Mouse (Mus musculus) left cerebral cortex, postnatal 36 days (tissue): ENCODE measurements around the gene Pcyox1. TPM values are rescaled to one million over a fixed set of nuclear protein-coding genes. Genes with fewer than 3 reads are reported as not detected.
"Not testable (repeated sequence)": the region's sequence is repeated elsewhere in the genome, so short reads cannot be mapped to it uniquely, and the experiment has no call there.

Experiments used
- DNase-seq, 2 experiments: peaks; one replicate each; pipeline ENCODE4 v3.0.0; 2021 to 2022; ENCODE audit warnings: low spot score in 2 of 2, mixed read lengths in 1 of 2
- intact Hi-C: fragments of 180-260 bp; cut with DNase I; formaldehyde crosslinking; loops from one replicate; pipeline ENCODE4 v1.15.1; 2025
- total RNA-seq, 2 experiments: library from RNA; stranded (reverse); gene quantifications; 2 replicates each; pipeline ENCODE4 v1.2.3; 2021

The Pcyox1 gene
- total RNA-seq, 2 experiments from 2014 or later = 106 to 124 TPM

GRCm38 (mm10) chr6:86370764-86371339, 26.1 kb downstream of the Pcyox1 start, which contains the start of gene Snrpg:
TSS of gene Snrpg (plus strand) at chr6:86371304.
- DNase-seq = no peak
- intact Hi-C loops = loop anchor here (2.0 kb wide), 1 partner anchor 26 kb away; the partner anchor contains the start of gene Pcyox1

GRCm38 (mm10) chr6:86370093-86370713, 26.8 kb downstream of the Pcyox1 start:
- intact Hi-C loops = loop anchor here (2.0 kb wide), 1 partner anchor 27 kb away; the partner anchor contains the start of gene Pcyox1
- DNase-seq = no peak

- intact Hi-C loops = no loop called here
- DNase-seq = peak in 1 of 2 experiments; percentile 22
These were observed 28.5 kb downstream of the Pcyox1 start for GRCm38 (mm10) chr6:86368479-86368878.

DNA sequence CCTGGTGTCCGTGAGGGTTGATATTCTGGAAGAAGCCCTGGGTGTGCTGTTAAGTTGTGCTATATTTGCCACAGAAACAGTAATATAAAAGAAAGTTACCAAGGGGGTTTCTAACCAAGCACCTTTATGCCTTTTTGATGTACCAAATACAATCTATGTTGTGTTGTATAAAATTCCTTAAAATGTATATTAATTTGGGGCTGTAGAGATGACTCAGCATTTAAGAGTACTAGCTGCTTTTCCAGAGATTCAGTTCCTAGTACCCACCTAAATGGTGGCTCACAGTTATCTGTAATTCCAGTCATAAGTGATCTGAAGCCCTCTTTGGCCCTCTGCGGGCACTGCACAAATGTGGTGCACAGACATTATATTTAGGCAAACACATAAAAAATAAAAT, 30.1 kb downstream of the Pcyox1 start:
- DNase-seq = no peak
- intact Hi-C loops = no loop called here

DNA sequence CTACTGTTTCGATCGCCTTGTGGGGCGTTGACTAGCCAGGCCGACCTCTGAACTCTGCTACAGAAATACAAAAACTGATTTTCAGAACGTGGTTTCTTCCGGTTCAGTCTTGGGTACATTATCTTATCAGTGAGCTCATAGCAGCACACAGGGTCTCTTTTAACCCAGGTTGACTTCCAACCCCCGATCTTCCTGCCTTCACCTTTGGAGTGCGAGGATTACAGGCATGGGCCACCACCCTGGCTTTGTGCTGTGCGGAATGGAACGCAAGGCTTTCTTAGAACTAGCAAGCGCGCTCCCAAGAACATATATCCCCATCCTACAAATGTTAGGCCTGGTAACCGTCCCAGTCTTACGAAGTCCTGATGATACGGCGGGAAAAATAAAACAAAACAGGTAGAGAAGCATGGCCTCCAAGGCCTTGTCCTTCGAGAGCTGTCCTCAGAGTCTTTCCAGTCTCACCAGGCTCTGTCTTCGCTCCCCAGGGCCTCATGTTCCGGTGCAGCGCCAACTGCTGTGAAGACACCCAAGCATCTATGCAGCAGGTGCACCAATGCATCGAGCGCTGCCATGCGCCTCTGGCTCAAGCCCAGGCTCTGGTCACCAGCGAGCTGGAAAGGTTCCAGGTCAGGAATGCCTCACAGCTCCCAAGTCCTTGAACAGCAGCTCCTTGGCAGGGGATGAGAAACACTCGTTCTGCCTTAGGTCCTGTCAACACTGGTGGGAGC, 30.7 kb downstream of the Pcyox1 start:
- peak; percentile 35 for DNase-seq
- intact Hi-C loops = no loop called here

DNA sequence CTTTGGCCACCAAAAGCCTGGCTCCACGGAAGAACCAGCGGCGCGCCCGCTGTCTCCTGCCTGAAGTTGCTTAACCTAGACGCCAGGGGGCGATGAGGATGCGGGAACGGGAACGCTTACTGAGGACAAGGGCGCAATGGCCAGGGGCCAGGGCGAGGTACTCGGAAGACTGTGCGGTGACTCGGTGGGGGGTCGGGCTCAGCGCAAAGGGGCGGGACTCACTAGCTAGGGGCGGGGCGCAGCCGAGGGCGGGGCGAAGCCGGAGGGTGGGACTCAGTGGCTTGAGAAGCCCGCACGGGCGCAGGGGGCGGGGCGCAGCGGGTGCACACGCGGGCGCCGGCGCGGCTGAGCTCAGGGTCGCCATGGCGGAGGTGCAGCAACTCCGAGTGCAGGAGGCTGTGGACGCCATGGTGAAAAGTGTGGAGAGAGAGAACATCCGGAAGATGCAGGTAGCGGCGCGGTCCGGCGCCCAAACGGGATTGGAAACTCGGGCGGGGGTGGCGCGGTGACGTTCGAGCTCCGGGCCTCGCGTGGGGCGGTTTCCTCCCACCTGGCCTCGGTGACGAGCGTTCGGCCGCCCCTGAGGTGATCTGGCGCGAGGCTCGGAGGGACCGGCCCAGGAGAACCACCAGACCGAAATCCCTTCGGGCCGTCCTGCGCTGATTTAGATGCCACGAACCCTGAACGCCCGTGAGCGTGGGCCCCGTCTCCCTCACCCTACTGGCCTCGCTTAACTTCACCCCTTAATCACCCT, 31.4 kb downstream of the Pcyox1 start, which contains the start of gene Fam136a:
Gene Fam136a, plus strand, starts transcription at position 276 of the 754 bp plus-strand sequence.
- peak; percentile 88 to 90 for DNase-seq
- intact Hi-C loops = loop anchor here (1.0 to 2.0 kb wide), 3 partner anchors 171 to 337 kb away; partner anchors contain the start of genes Add2 and Tgfa

DNA sequence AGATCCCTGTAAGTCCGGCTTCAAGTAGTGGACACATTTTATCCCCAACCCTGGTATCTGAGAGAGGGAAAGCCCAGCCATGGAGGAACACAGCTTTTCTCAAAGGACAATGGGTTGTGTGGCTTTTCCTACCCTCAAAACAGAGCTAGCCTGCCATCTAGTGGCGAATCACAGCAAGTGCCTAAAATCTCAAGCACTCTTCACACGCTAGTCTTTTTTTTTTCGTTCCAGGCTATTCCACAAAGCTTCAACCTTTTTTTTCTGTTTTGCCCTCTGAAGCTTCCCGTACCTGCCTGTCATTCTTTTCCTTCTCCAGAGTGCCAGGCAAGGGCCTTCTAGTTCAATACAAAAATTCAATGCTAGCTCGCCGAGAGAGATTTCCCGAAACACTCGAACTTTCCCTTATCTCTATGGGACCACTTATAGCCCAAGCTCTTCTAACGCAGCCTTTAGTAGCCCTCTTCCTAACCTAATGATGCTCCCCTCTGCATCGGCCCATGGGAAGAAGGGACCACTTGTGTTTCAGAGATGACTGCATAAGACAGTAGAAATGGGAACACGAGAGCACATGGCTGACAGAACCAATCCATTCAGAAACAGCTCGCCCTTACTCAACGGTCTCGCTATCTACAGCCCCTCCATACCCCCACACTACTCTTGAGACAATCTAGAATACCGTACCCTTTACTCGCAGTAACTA, 32.4 kb downstream of the Pcyox1 start:
- peak; percentile 75 to 78 for DNase-seq
- intact Hi-C loops = loop anchor here (1.0 to 2.0 kb wide), 3 partner anchors 170 to 336 kb away; partner anchors contain the start of genes Add2 and Tgfa

DNA sequence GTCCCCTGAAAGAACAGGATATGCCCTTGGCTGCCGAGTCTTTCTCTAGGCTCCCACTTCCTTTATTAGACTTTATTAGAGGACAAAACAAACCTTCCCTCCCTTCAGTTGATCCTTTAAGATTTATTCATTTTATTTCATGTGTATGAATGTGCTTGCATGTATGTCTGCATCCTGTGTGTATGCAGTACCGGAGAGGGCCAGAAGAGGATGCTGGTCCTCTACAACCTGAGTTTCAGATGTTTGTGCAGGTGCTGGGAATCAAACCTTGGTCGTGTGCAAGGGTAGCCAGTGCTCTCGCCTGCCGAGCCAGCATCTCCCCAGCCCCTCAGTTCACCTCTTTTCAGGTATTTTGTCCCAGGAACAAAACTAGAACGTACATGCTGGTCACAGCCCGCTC, 35.6 kb downstream of the Pcyox1 start:
- no peak for DNase-seq
- intact Hi-C loops = no loop called here

DNA sequence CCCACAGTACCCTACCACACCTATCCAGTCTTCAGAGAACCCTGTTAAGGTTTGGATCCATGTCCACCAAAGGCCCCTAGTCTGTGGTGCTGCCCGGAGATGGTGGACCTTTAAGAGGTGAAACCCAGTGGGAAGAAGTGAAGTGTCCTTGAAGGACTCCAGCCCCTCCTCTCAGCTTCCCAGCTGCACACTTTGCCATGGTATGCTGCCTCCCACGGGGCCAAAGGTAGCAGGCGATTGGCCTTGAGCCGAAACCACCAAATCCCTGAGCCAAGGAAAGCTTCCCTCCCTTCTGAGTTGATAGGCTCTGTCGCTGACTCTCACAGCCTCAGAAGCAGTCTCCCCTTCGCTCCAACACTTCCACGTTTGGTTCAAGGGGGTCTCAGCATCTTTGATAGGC, 36.3 kb downstream of the Pcyox1 start:
- intact Hi-C loops = no loop called here
- DNase-seq = no peak

DNA sequence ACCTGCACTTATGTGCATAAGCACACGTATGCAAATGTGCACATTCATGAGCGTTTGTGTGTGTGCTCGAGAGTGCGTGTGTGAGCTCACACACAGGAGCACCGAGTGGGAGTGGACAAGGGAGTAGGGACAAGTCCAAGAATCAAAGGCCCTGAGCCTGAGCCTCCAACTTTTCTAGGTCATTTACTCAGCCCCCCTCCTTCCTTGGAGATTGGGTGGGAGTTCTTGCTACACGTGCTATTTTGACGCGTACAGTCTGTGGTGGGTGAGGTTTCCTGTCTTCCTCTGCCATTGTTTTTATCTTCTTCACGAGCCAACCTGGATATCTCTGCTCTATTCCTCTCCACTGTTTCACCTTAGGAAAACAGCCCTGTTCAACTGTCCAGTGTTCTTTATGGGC, 40.0 kb downstream of the Pcyox1 start:
- intact Hi-C loops = no loop called here
- DNase-seq = no peak

GRCm38 (mm10) chr6:86354948-86355347, 42.0 kb downstream of the Pcyox1 start:
- no peak for DNase-seq
- intact Hi-C loops = no loop called here

GRCm38 (mm10) chr6:86349257-86349656, 47.7 kb downstream of the Pcyox1 start:
- no peak for DNase-seq
- intact Hi-C loops = no loop called here

DNA sequence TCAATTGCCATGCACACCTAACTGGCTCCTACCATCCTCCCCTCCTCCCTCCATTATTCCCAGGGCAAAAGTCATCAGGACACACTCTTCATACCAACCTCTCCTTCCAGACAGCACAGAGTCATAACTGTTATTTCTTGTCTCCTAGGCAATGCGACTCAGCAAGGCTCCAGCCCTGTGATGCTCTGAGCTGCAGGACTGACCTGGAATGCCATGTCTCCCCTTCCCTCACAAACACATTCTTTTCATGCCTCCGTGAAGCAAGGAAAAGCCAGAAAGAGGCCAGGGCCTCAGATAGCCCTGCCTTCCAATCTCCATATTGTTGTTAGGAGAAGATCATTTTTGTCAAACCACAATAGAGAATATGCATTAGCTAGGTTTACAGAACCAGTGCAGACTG, 50.9 kb downstream of the Pcyox1 start:
- no peak for DNase-seq
- intact Hi-C loops = no loop called here

DNA sequence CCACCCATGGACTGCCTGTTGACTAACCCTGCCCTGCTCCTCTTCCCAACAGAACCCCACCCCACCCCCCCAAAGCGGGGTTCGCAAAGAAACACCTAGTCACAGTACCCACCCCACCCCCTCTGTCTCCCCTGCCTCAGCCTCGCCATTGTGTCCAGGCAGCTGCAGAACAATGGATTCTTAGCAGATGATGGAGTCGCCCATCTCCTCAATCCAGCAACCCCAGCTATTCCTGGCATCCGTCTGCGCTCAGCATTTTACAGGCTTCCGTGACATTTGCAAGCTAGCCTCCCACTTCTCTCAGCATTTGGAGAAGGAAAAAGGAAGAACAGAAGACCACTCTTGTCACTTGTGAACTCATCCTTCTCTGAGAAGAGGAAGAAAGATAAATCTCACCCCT, 53.3 kb downstream of the Pcyox1 start:
- DNase-seq = no peak
- intact Hi-C loops = no loop called here

DNA sequence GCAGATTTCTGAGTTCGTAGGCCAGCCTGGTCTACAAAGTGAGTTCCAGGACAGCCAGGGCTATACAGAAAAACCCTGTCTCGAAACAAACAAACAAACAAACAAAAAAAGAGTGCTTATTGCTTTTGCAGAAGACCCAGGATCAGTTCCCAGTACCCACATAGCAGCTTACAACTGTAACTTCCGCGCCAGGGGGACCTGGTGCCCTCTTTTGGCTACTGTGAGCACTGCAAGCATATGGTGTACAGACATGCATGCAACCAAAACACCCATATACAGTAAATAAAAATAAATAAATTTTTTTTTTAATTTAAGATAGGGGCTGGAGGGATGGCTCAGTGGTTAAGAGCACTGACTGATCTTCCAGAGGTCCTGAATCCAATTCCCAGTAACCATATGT, 60.6 kb downstream of the Pcyox1 start:
- intact Hi-C loops, DNase-seq: not testable (repeated sequence)
